Mouse (Mus musculus): ENCODE measurements around the gene Grm4.

DNA sequence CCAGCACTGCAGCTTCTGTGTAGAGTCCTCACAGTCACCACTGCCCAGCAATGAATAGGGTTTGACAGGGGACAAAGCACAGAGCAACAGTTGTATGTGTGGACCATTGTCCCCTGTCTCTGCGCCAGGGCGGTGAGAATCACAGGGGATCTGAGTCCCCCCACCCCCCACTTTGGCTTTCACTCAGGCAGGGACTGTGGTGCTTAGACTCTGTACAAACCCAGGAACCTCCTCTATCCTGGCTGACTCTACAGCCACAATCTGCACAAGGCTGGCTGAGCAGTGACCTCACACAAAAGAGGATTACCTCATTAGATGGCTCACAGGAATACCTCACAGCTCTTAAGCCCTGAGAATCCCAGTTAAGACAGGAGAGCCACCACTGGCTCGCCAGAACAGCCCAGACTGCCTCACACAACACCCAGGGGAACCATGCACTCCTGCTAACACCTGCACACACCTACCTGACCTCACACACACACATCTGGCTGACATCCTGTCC, 88.0 kb downstream of the Grm4 start:
- no peak for TF ChIP-seq POLR2A (IDR thresholded peaks at IDR 0.05; ENCODE audit: low read depth, low read length)
- no peak for TF ChIP-seq CTCF (conservative IDR thresholded peaks at IDR 0.05; ENCODE audit: insufficient read depth, insufficient read length, low read depth, low read length)

All from kidney, adult 2 months (tissue).